Mouse (Mus musculus): ENCODE measurements around the gene Slc43a1. TPM values are rescaled to one million over a fixed set of nuclear protein-coding genes. Genes with fewer than 3 reads are reported as not detected.

Slc43a1 gene
- polyA plus RNA-seq, 1 experiment = 2.0 TPM

GRCm38 (mm10) chr2:84872105-84872716 lies 33.6 kb downstream of the Slc43a1 start:
- no peaks in the 10 kb centered on the region for H3K79me2 ChIP-seq (ENCODE audit: control insufficient read depth, insufficient read depth)
- H3K27me3 ChIP-seq (ENCODE audit: control insufficient read depth, insufficient read depth, insufficient read length) = peaks cover 56% of the 10 kb centered on the region
- no peak overlapping the region for H3K4me2 ChIP-seq (ENCODE audit: low read depth)
- TF ChIP-seq TCF3 (IDR thresholded peaks at IDR 0.05; ENCODE audit: insufficient read length, low read depth) (no peak), USF1 (IDR thresholded peaks at IDR 0.05; ENCODE audit: low read depth) (no peak), E2F4 (IDR thresholded peaks at IDR 0.05; ENCODE audit: insufficient read depth) (no peak), MAX (IDR thresholded peaks at IDR 0.05; ENCODE audit: low read depth) (no peak), MYOD1 (IDR thresholded peaks at IDR 0.05; ENCODE audit: control insufficient read depth in 1 of 3, insufficient read length in 2 of 3, low read depth in 2 of 3) (no peak), POLR2AphosphoS2 (IDR thresholded peaks at IDR 0.05; ENCODE audit: insufficient read length, low read depth) (no peak), CEBPB (IDR thresholded peaks at IDR 0.05; ENCODE audit: insufficient read depth, poor library complexity, severe bottlenecking) (no peak), TCF12 (IDR thresholded peaks at IDR 0.05; ENCODE audit: insufficient read depth, poor library complexity, severe bottlenecking) (no peak), REST (IDR thresholded peaks at IDR 0.05; ENCODE audit: insufficient read depth, insufficient read length) (no peak), POLR2A (IDR thresholded peaks at IDR 0.05; ENCODE audit: insufficient read length, low read depth) (no peak), SRF (IDR thresholded peaks at IDR 0.05; ENCODE audit: control insufficient read depth, insufficient read length, low read depth) (no peak), MYOG (IDR thresholded peaks at IDR 0.05; ENCODE audit: control insufficient read depth in 1 of 3, insufficient read depth in 1 of 3, insufficient read length in 2 of 3, low read depth in 2 of 3) (no peak)
- H3K36me3 ChIP-seq (ENCODE audit: control insufficient read depth, insufficient read depth) = no peaks in the 10 kb centered on the region
- no peak overlapping the region for H3ac ChIP-seq (ENCODE audit: control insufficient read depth, insufficient read length)
- no peak overlapping the region for H3K4me3 ChIP-seq

- Histone ChIP-seq H3K4me3 (no peak overlapping the region), H3K4me2 (ENCODE audit: low read depth) (no peak overlapping the region), H3K79me2 (ENCODE audit: control insufficient read depth, insufficient read depth) (no peaks in the 10 kb centered on the region), H3ac (ENCODE audit: control insufficient read depth, insufficient read length) (no peak overlapping the region), H3K36me3 (ENCODE audit: control insufficient read depth, insufficient read depth) (no peaks in the 10 kb centered on the region), H3K27me3 (ENCODE audit: control insufficient read depth, insufficient read depth, insufficient read length) (peaks cover 68% of the 10 kb centered on the region)
- TF ChIP-seq TCF12 (IDR thresholded peaks at IDR 0.05; ENCODE audit: insufficient read depth, poor library complexity, severe bottlenecking) (no peak), REST (IDR thresholded peaks at IDR 0.05; ENCODE audit: insufficient read depth, insufficient read length) (peak; percentile 57)
Measured at GRCm38 (mm10) chr2:84875842-84876241, 37.2 kb downstream of the Slc43a1 start.

- no peaks in the 10 kb centered on the region for H3K36me3 ChIP-seq (ENCODE audit: control insufficient read depth, insufficient read depth)
- no peak overlapping the region for H3K4me2 ChIP-seq (ENCODE audit: low read depth)
- no peaks in the 10 kb centered on the region for H3K79me2 ChIP-seq (ENCODE audit: control insufficient read depth, insufficient read depth)
- TF ChIP-seq MYOG (IDR thresholded peaks at IDR 0.05; ENCODE audit: control insufficient read depth in 1 of 3, insufficient read depth in 1 of 3, insufficient read length in 2 of 3, low read depth in 2 of 3) (peak in 2 of 3 experiments; percentile 40 to 57), TCF12 (IDR thresholded peaks at IDR 0.05; ENCODE audit: insufficient read depth, poor library complexity, severe bottlenecking) (no peak), MAX (IDR thresholded peaks at IDR 0.05; ENCODE audit: low read depth) (no peak), TCF3 (IDR thresholded peaks at IDR 0.05; ENCODE audit: insufficient read length, low read depth) (no peak), SRF (IDR thresholded peaks at IDR 0.05; ENCODE audit: control insufficient read depth, insufficient read length, low read depth) (no peak), USF1 (IDR thresholded peaks at IDR 0.05; ENCODE audit: low read depth) (no peak), POLR2A (IDR thresholded peaks at IDR 0.05; ENCODE audit: insufficient read length, low read depth) (no peak), MYOD1 (IDR thresholded peaks at IDR 0.05; ENCODE audit: control insufficient read depth in 1 of 3, insufficient read length in 2 of 3, low read depth in 2 of 3) (peak in 2 of 3 experiments; percentile 23 to 80), POLR2AphosphoS2 (IDR thresholded peaks at IDR 0.05; ENCODE audit: insufficient read length, low read depth) (no peak), REST (IDR thresholded peaks at IDR 0.05; ENCODE audit: insufficient read depth, insufficient read length) (no peak), CEBPB (IDR thresholded peaks at IDR 0.05; ENCODE audit: insufficient read depth, poor library complexity, severe bottlenecking) (no peak), E2F4 (IDR thresholded peaks at IDR 0.05; ENCODE audit: insufficient read depth) (no peak)
- no peak overlapping the region for H3ac ChIP-seq (ENCODE audit: control insufficient read depth, insufficient read length)
- H3K27me3 ChIP-seq (ENCODE audit: control insufficient read depth, insufficient read depth, insufficient read length) = peaks cover 33% of the 10 kb centered on the region
- no peak overlapping the region for H3K4me3 ChIP-seq
Measured at GRCm38 (mm10) chr2:84880590-84880989, 41.9 kb downstream of the Slc43a1 start.

DNA sequence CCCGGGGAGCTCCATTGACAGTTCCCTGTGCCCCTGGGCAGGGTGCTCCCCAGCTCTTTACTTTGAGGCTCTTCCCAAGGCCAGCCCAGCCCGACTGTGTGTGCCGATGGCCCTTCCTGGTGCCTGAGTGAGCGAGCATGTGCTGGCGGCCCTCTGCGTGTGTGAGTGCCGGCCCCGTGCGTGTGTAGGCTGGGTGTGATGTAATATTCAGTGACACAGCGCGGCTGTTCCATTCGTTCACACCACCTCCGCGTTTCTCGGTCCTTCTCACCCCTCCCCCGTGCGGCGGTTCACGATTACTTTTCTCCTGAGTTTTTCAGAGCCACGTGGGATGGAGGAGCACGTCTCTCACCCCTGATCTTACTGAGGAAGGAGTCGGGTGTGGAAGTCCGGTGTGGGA lies 44.0 kb downstream of the Slc43a1 start:
- no peak overlapping the region for H3ac ChIP-seq (ENCODE audit: control insufficient read depth, insufficient read length)
- peaks cover 34% of the 10 kb centered on the region for H3K27me3 ChIP-seq (ENCODE audit: control insufficient read depth, insufficient read depth, insufficient read length)
- no peak overlapping the region for H3K4me3 ChIP-seq
- peak in 1 of 3 experiments; percentile 33 for TF ChIP-seq MYOG (IDR thresholded peaks at IDR 0.05; ENCODE audit: control insufficient read depth in 1 of 3, insufficient read depth in 1 of 3, insufficient read length in 2 of 3, low read depth in 2 of 3)
- TF ChIP-seq USF1 (IDR thresholded peaks at IDR 0.05; ENCODE audit: low read depth) = no peak
- no peak for TF ChIP-seq TCF3 (IDR thresholded peaks at IDR 0.05; ENCODE audit: insufficient read length, low read depth)
- TF ChIP-seq SRF (IDR thresholded peaks at IDR 0.05; ENCODE audit: control insufficient read depth, insufficient read length, low read depth) = no peak
- TF ChIP-seq MYOD1 (IDR thresholded peaks at IDR 0.05; ENCODE audit: control insufficient read depth in 1 of 3, insufficient read length in 2 of 3, low read depth in 2 of 3) = peak in 2 of 3 experiments; percentile 21 to 63
- no peak for TF ChIP-seq TCF12 (IDR thresholded peaks at IDR 0.05; ENCODE audit: insufficient read depth, poor library complexity, severe bottlenecking)
- TF ChIP-seq CEBPB (IDR thresholded peaks at IDR 0.05; ENCODE audit: insufficient read depth, poor library complexity, severe bottlenecking) = no peak
- no peaks in the 10 kb centered on the region for H3K79me2 ChIP-seq (ENCODE audit: control insufficient read depth, insufficient read depth)
- peak overlapping the region; percentile 57 for H3K4me2 ChIP-seq (ENCODE audit: low read depth)
- H3K36me3 ChIP-seq (ENCODE audit: control insufficient read depth, insufficient read depth) = no peaks in the 10 kb centered on the region

GRCm38 (mm10) chr2:84883084-84883483 lies 44.4 kb downstream of the Slc43a1 start:
- H3K4me2 ChIP-seq (ENCODE audit: low read depth) = peak overlapping the region; percentile 57
- TF ChIP-seq E2F4 (IDR thresholded peaks at IDR 0.05; ENCODE audit: insufficient read depth) = no peak
- no peak for TF ChIP-seq POLR2A (IDR thresholded peaks at IDR 0.05; ENCODE audit: insufficient read length, low read depth)
- TF ChIP-seq MYOG (IDR thresholded peaks at IDR 0.05; ENCODE audit: control insufficient read depth in 1 of 3, insufficient read depth in 1 of 3, insufficient read length in 2 of 3, low read depth in 2 of 3) = no peak
- no peak for TF ChIP-seq SRF (IDR thresholded peaks at IDR 0.05; ENCODE audit: control insufficient read depth, insufficient read length, low read depth)
- TF ChIP-seq TCF3 (IDR thresholded peaks at IDR 0.05; ENCODE audit: insufficient read length, low read depth) = no peak
- TF ChIP-seq TCF12 (IDR thresholded peaks at IDR 0.05; ENCODE audit: insufficient read depth, poor library complexity, severe bottlenecking) = no peak
- no peak overlapping the region for H3ac ChIP-seq (ENCODE audit: control insufficient read depth, insufficient read length)
- H3K27me3 ChIP-seq (ENCODE audit: control insufficient read depth, insufficient read depth, insufficient read length) = peaks cover 34% of the 10 kb centered on the region
- no peak overlapping the region for H3K4me3 ChIP-seq
- H3K36me3 ChIP-seq (ENCODE audit: control insufficient read depth, insufficient read depth) = no peaks in the 10 kb centered on the region
- H3K79me2 ChIP-seq (ENCODE audit: control insufficient read depth, insufficient read depth) = no peaks in the 10 kb centered on the region
